Mouse (Mus musculus) frontal cortex, adult 2 months (tissue): ENCODE data around the gene Zfp872. TPM values are rescaled to one million over a fixed set of nuclear protein-coding genes. Genes with fewer than 3 reads are reported as not detected.
"Not testable (repeated sequence)": the region's sequence is repeated elsewhere in the genome, so short reads cannot be mapped to it uniquely, and the experiment has no call there.

Experiments
- DNase-seq, 2 experiments: peaks; one replicate each; pipeline ENCODE4 v3.0.0; 2022; ENCODE audit warnings: low spot score in 1 of 2; ENCODE audit errors: extremely low spot score in 1 of 2
- polyA plus RNA-seq: library from polyadenylated mRNA; depleted of rRNA; stranded (reverse); fragments of >200 nt; gene quantifications from 2 replicates; pipeline ENCODE4 v1.2.3, GENCODE M21; 2012; rRNA removed

Gene Zfp872
- polyA plus RNA-seq: 0.04 TPM in 1 of 2 replicates, not detected in the other

DNA sequence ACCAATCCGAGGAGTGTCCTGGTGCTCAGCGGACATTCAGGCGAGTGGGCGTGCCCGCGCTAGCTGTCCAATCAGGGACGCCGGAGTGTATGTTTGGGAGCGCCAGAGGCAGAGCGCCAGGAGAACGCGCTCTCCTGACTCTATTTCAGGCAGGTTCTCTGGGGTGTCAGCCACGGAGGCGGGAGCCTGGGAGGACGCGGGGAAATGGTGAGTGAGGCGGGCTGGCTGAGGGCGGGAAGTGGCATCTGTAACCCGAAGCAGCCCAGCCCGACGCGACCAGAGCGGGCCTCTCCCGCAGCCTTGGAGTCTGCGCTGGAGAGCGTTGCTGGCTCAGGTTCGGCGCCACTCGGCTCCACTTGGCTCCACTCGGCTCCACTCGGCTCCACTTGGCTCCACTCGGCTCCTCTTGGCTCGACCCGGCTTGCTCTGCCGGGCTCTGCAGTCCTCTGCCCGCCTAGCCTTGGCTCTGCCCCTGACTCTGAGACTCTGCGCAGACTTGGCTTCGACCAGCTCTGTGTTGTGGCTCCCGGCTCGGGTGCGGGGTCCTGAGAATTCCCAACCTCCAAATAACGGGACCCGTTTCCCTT is at the start of gene Zfp872:
TSS of gene Zfp872 (plus strand) at position 66 of the 587 bp plus-strand sequence.
- DNase-seq: peak in 1 of 2 experiments; percentile 31

DNA sequence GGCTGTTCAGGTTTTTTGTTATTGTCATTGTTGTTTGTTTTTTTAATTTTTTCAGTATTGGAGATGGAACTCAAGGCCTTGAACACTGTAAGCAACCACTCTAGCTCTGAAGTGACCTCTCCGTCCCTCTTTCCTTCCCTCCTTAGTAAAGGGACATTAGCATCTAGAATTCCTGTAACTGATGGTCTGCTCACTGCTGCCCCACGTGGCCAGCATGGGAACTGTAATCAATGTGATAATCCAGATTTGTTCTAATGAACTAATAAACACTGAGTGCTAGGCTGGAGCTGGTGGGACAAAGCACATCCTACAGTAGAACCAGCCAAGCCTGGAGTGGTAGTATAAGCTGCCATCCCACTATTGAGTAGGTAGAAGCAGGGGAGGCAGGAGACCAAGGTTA is 49.4 kb upstream of the Zfp872 start:
- DNase-seq: peak in 1 of 2 experiments; percentile 39

DNA sequence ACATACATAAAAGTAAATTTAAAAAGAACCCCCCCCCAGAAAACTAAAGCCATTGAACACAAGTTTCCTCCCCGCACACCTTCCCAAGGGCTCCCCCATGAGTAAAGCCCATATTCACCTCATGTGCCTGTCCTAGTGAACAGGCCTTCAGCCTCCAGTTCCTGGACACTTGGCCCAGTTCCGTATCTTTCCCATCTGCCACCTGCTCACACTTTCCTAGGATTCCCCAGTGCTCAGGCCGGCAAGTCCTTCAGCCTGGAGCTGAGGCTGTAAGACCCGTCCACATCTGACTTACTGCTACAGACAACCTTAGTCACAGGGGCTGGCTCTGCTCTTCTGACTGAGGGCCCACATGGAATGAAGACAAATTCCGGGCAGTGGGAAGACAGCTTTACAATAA is 48.1 kb upstream of the Zfp872 start:
- no peak for DNase-seq

DNA sequence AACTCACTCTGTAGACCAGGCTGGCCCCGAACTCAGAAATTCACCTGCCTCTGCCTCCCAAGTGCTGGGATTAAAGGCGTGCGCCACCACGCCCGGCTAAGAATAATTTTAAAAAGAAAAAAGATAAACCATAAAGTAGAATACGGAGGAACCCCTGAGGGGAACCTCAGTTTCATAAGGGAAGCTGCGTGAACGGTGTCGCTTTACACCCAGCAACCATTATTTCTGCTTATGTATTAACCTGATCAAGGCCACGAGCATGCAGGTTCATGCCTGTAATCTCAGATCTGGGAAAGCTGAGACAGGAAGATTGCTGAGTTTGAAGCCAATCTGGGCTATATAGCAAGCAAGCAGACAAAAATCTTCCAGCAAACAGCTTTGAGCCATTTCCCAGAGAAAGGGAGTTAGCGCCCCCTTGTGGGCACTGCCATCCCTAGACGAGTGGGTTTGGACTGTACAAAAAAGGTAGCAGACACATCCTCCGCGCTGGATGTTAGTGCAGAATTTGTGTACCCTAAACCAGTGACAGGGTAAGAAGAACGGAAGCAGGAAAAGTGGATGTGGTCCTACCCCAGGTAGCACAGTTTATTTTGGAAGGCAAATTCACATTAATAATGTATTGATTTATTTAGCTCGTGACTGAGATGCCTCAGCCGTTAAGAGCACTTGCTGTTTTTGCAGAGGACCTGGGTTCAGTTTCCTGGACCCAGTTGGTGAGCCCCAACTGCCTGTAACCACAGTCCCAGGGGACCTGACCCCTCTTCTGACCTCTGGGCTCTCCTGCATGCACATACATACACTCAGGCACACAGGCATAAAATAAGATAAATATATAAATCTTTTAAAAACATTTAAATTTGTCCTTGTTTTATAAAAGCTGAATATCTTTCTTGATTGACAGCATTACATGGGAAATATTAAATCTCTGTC is 44.5 kb upstream of the Zfp872 start:
- peak; percentile 66 to 97 for DNase-seq

DNA sequence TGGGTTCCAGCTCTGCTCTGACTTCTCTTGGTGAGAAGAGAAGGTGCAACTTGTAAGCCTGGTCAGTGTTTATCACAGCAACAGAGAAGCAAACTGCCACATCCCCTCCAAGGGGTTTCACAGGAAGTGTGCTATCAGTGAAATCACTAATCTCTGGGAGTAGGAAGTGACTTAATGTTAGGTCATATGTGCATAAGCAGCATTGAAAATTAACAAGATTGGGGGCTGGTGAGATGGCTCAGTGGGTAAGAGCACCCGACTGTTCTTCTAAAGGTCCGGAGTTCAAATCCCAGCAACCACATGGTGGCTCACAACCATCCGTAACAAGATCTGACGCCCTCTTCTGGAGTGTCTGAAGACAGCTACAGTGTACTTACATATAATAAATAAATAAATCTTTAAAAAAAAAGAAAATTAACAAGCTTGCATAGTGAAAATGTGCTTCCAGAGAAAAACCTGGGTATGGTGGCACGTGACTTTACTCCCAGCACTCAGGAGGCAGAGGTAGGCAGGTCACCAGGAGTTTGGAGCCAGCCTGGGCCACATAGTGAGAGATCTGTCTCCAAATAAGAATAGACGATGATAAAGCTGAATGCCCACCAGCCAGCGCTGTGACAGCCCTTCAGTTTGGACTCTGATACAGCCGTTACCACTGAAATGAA is 43.5 kb upstream of the Zfp872 start:
- no peak for DNase-seq

DNA sequence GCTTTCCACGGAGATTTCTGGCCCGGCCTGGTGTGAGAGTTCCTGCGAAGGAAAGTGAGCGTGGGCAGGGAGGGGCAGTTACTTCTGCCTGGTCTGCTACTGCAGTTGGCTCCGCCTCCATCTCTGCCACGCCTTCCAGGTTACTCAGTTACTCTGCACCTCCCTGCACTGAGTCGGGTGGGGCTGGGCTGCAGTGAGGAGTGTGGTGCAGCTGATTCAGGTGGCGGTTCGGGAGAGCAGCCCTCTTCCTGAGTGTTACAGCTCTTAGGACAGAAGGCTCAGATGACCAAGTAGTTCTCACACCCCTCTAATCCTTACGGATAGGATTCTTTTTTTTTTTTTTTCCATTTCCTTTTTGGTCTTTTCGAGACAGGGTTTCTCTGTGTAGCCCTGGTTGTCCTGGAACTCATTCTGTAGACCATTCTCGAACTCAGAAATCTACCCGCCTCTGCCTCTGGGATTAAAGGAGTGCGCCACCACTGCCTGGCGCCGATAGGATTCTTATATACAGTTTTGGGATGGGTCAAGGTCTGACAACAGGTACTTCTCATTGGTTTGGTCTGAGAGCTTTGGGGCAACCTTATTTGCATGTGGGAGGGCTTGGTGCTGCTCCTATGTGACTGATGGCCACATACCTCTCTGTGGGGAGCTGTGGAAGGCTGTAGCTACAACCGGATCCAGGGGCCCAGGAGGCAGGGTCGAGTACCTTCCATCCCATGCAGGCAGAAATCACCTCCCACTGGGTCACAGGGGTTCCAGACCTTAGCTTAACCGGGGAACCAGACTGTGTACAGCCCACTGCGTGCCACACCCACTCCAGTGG is 38.3 kb upstream of the Zfp872 start:
- no peak for DNase-seq

DNA sequence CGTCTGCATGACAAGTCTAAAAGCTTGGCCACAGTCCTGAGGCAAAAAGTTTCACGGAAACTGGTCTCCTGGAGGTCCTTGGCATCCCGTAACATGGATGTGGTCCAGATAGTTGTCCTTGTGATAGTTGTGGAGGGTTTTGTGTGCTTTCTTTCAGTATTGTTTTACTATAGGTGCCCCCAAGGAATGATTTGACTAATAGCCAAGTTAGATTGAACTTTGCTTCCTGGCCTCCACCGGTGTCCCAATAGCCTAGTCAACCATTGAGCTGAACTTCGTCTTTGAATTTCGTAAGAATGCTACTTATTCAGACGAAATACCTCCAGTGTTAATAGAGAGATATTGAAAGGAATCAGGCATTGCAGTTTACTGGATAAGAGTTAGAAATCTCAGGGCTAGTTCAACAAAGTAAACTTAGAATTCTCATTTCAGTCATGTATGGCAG is 37.6 kb upstream of the Zfp872 start:
- not testable (repeated sequence) for DNase-seq

DNA sequence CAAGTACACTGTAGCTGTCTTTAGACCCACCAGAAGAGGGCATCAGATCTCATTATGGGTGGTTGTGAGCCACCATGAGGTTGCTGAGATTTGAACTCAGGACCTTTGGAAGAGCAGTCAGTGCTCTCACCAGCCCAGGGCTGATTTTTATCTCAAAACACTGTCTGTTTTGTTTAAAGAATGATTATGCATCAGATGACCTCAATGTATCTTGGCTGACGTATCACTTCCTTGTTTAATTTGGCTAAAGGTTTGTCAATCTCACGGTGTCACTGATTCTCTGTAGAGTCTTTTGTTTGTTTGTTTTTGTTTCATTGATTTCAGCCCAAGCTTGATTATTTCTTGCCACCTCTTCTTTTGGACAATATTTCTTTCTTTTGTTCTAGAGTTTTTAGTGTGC is 36.9 kb upstream of the Zfp872 start:
- no peak for DNase-seq

DNA sequence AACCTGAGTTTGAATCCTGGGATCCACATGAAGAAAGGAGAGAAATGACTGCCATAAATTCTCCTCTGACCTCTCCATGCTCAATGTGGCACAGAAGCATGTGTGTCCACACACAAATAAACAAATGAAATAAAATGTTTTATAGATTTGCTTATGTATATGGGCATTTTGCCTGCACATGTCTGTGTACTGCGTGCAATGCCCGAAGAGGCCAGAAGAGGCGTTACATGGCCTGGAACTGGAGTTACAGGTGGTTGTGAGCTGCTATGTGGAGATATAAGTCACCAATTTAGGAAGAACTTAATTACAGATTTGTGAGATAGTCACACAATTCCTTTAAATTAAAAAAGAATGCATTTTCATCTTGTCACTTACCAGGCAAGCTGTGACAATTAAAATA is 34.1 kb upstream of the Zfp872 start:
- no peak for DNase-seq

DNA sequence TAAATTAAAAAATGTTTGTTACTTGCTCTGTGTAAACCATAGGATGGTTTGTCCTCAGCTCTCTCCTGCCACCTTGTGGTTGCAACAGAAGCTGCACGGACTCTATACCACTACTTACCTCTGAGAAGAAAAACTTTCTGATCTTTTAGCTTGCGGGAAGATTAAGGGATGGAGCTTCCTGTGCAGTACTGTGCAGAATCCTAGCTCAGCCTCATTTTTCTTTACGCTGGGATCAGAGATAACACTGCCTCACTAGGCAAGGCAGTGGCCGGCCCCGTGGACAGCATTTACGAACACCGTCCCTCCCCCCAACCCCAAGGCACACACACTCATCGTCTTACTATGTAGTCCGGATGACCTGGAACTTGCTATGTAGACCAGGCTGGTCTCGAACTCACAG is 32.3 kb upstream of the Zfp872 start:
- peak in 1 of 2 experiments; percentile 88 for DNase-seq

DNA sequence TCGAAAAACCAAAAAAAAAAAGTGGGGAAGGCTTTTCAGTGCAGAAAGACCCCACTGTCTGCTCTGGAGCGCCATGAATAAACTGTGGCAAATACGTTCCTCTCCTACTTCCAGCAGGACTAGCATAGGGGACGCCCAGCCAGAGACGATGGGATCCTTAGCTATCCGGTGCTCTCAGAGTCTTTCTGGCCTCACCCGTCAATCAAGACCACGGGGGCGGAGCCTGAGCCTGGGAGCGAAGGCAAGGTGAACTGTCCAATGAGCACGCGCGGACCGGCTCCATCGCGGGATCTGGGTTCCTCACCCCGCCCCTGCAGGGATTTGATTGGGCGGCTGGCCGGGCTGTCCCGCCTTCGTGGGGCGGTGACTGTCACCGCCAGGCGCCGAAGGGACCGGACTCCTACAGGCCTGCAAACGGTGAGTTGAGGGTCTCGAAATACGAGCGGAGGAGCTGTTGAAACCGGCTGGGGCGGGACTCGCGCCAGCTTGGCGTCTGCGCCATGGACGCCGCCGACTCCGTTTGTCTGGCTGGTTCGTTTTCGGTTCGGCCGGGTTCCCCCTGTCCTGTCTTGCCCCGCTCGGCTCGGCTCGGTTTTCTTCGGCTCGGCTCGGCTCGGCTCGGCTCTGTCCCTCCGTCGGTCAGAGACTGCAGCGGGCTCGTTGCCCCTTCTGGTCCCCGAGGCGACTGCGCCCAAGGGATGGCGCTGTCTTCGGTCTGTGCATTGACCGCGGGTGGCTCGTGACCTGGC is 31.2 kb upstream of the Zfp872 start, which contains the start of gene Pigyl:
TSS of gene Pigyl (plus strand) at position 350 of the 749 bp plus-strand sequence.
- DNase-seq: peak; percentile 94 to 98

DNA sequence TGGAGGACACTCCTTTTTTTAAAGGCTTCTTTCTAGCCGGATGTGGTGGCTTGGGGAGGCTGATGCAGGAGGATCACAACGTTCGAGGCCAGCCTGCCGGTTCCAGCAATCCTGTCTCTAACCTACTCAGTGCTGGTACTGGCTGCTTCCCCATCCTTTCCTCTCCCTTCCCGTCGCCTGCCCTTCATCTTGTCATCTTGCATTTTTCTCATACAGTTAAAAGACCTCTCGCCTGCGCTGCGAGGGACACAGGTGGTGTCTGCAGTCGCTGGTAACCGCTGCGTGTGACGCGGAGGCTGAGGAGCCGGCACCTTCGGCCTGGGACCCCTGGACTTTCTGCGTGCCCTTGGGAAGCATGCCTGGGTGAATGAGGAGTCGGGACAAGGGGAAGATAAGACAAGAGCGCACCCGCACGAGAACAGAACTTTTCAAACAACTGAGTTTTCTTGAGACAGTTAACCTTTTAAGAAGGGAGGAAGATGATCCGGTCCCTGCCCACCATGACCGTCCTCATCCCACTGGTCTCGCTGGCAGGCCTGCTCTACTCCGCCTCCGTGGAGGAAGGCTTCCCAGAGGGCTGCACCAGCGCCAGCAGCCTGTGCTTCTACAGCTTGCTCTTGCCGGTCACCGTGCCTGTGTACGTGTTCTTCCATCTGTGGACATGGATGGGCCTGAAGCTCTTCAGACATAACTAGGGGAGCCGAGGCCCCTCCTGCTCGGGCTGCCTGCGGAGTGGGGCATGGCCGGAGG is 30.2 kb upstream of the Zfp872 start:
- peak in 1 of 2 experiments; percentile 8 for DNase-seq

DNA sequence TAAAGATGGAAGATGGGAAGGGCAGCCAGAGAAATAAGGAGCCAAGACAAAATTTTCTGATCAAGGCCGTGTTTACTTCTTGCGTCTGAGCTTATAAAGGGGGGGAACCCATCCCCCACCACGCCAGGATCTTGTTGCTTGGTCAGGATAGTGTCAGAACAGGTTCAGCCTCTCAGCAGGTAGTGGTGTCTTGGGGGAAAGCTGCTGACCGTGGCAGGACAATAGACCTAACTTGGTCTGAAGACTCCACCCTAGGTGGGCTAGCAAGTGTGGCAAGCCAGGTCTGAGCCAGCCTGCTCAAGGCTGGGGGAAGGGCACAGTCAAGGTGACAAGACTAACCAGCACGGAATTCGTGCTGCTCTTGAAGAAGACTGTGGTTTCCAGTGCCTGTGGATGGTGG is 26.6 kb upstream of the Zfp872 start:
- DNase-seq: no peak

DNA sequence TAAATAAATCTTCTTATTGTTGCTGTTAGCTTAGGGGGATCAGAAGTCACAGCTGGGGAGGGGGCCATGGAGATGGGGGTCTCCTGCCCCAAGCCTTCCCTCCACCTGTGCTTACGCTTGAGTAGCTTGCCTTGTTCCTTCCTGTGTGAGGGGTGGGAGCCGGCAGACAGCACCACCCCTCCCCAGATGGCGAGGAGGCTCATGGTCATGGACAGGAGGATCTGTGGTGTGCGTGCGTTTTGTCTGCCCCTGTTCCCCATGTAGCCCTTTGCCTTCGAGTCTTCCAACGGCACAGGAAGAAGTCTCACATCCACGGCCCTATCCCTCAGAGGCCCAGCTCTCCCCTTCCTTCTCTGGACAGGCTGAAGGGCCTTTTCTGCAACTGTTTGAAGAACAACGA is 25.6 kb upstream of the Zfp872 start:
- DNase-seq: no peak

DNA sequence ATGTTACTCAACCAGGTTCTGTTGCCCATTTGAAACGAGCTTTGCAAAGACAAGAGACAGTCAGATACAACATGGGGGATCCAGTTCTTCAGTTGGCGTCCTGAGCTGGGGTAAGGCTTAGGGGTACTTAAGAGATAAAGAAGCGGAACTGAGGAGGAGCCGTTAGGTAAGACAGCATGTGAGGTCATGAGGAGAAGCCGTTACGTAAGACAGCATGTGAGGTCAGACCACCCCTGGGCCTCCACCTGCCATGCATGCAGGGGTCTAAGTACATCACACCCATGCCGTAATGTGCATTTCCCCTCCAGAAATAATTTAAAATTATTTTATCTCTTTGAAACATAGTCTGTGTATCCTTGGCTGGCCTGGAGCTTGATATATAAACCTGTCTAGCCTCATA is 25.0 kb upstream of the Zfp872 start:
- DNase-seq: no peak

DNA sequence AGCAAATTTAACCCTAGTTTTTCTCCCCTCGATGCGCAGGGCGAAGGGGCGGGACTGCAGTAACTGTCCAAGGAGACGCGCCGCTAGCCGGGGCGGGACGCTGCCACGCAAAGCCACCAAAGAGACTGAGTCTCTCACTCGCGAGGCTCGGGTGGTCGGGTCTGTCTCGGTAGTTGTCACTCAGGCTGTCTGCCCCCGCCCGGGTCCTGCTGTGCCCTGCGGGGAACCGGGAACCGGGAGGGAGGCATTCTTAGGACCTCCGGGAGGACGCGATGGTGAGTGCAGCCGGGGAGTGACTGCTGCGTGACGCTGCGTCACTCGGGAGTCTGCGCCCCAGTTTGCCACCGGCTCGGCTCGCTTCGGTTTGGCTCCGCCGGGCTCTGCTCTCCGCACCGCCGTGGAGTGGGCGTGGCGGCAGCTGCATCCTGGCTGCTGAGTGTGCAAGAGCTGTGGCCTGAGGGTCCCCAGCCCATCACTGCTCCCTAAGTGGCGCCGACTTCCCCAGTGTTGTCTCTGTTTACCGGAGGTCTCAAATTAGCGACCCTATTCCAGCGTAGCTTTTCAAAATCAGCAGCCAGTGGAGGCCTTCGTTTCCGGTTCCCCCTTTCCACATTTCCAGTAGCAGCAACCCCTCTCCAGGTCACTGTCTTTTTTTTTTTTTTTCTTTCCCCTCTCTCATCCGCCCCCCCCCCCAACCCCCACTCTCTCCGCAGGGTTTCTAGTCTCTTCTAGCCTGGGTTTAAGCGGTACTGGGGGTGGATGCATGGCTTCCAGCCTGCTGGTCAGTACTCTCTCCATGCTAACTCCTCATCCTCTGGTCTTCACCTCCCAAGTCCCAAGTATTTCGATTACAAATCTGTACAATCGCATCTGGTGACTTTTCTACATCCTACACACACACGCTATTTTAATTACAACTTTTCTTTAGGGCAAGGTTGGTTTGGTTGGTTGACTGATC is 22.9 kb upstream of the Zfp872 start:
- peak in 1 of 2 experiments; percentile 56 for DNase-seq

DNA sequence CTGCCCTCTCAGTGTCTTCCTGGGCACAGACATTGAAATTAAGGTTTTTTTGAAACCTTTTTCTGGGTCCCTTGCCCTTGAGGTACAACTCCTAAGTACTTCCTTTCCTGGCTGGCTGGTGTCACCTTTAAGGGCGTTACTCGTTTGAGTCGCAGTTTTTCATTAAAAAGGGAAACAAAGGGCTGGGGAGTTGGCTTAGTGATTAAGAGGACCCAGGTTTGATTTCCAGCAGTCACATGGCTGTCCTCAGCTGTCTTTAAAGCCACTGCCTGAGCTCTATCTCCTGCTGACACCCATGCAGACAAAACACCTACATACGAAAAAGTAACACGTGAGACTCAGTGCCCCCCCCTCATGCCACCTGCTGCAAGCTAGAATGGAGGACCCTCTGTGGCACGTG is 21.9 kb upstream of the Zfp872 start:
- DNase-seq: no peak

DNA sequence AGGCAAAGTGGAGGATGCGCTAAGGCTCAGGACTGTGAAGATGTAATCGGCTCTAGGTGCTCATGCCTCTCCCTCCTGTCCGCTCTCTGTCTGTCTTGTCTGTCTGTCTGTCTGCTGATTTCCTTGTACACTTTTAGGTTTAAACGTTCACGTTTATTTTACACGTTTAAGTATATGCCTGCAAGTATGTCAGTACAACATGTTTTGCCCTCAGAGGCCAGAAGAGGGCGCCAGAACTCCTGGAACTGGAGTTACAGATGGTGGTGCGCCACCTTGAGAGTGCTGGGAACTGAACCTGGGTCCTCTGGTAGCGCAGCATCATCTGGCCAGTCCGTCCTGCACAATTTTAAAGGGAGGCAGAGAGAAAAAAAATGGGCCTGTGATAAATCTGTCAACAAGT is 21.2 kb upstream of the Zfp872 start:
- DNase-seq: no peak
